Mouse (Mus musculus) forebrain, embryonic 12.5 days (tissue): ENCODE results near the gene Gm49368. TPM values are rescaled to one million over a fixed set of nuclear protein-coding genes. Genes with fewer than 3 reads are reported as not detected.

ENCODE experiments used
- ATAC-seq: fragments of 200-750 bp; cut with Nextera tagmentation; 2 replicates; pipeline ENCODE4 v1.8.0; 2017; ENCODE audit warnings: moderate TSS enrichment; ENCODE audit not compliant: low FRiP score
- H3K27ac ChIP-seq: fragments of 300-500 bp; sonication (generic); 2 replicates; pipeline ENCODE4 v1.5.1; 2016; ENCODE audit warnings: mild to moderate bottlenecking
- H3K27me3 ChIP-seq: fragments of 300-500 bp; sonication (generic); 2 replicates; pipeline ENCODE4 v1.6.1; 2016; ENCODE audit warnings: mild to moderate bottlenecking
- H3K36me3 ChIP-seq: fragments of 300-500 bp; sonication (generic); replicated peaks from 2 replicates; pipeline ENCODE4 v1.6.1; 2016; ENCODE audit warnings: mild to moderate bottlenecking
- H3K4me1 ChIP-seq: fragments of 300-500 bp; sonication (generic); 2 replicates; pipeline ENCODE4 v1.6.1; 2016
- H3K4me2 ChIP-seq: fragments of 300-500 bp; sonication (generic); 2 replicates; pipeline ENCODE4 v1.6.1; 2016; ENCODE audit warnings: mild to moderate bottlenecking, moderate library complexity
- H3K4me3 ChIP-seq: fragments of 300-500 bp; sonication (generic); replicated peaks from 2 replicates; pipeline ENCODE4 v1.5.1; 2016; ENCODE audit warnings: mild to moderate bottlenecking
- H3K9ac ChIP-seq: fragments of 300-500 bp; sonication (generic); 2 replicates; pipeline ENCODE4 v1.6.1; 2016; ENCODE audit warnings: mild to moderate bottlenecking
- H3K9me3 ChIP-seq: fragments of 300-500 bp; sonication (generic); 2 replicates; pipeline ENCODE4 v1.6.1; 2016
- WGBS: fragments of 180-500 bp; shearing (Covaris S2); methylation state at CpG from one replicate; pipeline ENCODE4 v1.1.7; 2016; 5-methylcytosine and 5-hydroxymethylcytosine counted together
- polyA plus RNA-seq: library from polyadenylated mRNA; unstranded; fragments of >200 nt; fragmentation: Nextera tagmentation; extraction: Ambion mirVana; gene quantifications from 2 replicates; pipeline ENCODE4 v1.2.1, GENCODE M21; 2016

Gm49368 gene
- polyA plus RNA-seq, 1 experiment from 2014 or later: not detected

DNA sequence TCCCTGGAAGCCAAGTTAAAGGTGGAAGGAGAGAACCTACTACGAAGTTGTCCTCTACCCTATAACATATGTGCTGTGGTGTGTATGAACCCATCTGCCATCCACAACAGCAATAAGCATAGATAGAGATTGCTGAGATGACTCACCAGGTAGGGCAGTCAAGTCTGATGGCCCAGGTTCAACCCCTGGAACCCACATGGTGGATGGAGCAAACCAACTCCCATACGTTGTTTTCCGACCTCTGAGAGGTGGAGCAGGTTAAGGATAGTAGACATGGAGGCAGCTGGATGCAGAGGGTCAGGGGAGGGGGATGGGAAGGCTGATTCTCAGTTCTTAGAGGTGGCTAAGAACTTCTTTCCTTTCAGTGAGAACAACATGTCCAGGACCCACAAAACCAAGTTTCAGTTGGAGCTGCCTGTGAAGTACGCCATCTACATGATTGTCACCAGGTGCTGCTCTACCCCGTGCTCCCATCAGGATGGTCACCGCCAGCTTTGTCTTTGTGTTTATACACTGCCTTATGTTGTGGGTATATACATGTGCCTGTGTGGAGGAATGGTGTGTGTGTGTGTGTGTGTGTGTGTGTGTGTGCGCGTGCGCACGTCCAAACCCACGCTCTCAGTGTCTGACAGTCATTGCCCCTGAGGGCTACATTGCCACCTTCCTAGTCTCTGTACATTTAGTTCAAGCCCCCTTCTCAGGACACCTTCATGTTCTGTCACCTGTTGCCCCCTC, 52.1 kb downstream of the Gm49368 start:
- H3K4me1 ChIP-seq: no peaks in the 10 kb centered on the region
- ATAC-seq: no peak
- no peak overlapping the region for H3K9ac ChIP-seq
- H3K27ac ChIP-seq: no peak overlapping the region
- H3K4me3 ChIP-seq: no peak overlapping the region
- WGBS: 94% methylated on average over 11 of the region's 11 CpGs
- H3K27me3 ChIP-seq: no peaks in the 10 kb centered on the region
- H3K36me3 ChIP-seq: no peaks in the 10 kb centered on the region
- H3K9me3 ChIP-seq: no peaks in the 10 kb centered on the region
- no peak overlapping the region for H3K4me2 ChIP-seq

DNA sequence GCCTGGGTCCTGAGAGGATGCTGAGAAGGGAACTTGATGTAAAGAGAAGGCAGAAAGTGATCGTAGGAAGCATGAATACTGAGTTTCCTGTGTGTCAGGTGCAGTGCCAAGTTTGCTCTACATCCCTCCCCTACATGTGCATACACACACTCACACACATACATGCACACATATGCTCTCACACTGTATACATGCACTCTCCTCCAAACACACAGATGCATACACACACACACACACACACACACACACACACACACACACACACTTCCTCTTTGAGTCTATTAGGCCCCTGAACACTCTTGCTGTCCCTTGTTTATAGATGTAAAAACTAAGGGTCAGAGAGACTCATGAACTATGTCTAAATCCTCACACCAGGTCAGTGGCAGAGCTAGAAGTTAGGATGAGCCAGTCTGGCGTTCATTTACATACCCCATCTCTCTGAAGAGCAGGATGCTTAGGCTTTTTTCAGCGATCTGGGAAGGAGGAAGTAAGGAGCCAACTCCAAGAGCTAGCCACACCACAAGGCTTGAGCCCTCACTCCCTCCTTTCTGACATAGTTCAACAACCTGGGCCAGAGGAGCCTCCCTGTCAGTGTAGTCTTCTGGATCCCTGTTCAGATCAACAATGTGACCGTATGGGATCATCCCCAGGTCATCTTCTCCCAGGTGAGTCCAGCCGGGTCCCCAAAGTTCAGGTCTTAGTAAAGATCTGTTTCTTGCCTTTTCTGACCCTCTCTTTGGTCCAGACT, 52.9 kb downstream of the Gm49368 start:
- no peaks in the 10 kb centered on the region for H3K4me1 ChIP-seq
- no peak overlapping the region for H3K27ac ChIP-seq
- H3K9me3 ChIP-seq: no peaks in the 10 kb centered on the region
- no peak for ATAC-seq
- no peak overlapping the region for H3K9ac ChIP-seq
- no peak overlapping the region for H3K4me3 ChIP-seq
- H3K4me2 ChIP-seq: no peak overlapping the region
- no peaks in the 10 kb centered on the region for H3K36me3 ChIP-seq
- H3K27me3 ChIP-seq: no peaks in the 10 kb centered on the region
- 76% methylated on average over 5 of the region's 5 CpGs for WGBS

DNA sequence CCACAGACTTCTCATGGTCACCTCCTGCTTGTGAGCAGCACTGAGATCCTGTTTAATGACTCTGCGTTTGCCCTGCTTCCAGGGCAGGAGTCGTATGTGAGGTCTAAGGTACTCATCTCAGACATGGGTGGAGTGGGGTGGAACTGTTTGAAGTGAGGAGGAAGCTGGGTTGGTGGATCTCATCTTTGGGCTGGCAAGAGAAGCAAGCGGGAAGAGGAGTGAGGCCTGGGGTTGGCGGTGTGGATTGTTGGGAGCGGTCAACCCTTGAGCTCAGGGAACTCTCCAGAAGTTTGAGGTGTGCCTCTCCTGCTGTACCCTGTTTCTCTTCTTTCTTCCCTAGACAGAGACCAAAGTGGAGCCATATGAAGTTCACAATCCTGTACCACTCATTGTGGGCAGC, 53.9 kb downstream of the Gm49368 start:
- Histone ChIP-seq H3K4me1 (no peaks in the 10 kb centered on the region), H3K36me3 (no peaks in the 10 kb centered on the region), H3K4me2 (no peak overlapping the region), H3K4me3 (no peak overlapping the region), H3K27ac (no peak overlapping the region), H3K9ac (no peak overlapping the region), H3K9me3 (no peaks in the 10 kb centered on the region), H3K27me3 (no peaks in the 10 kb centered on the region)
- 98% methylated on average over 5 of the region's 5 CpGs for WGBS
- no peak for ATAC-seq

DNA sequence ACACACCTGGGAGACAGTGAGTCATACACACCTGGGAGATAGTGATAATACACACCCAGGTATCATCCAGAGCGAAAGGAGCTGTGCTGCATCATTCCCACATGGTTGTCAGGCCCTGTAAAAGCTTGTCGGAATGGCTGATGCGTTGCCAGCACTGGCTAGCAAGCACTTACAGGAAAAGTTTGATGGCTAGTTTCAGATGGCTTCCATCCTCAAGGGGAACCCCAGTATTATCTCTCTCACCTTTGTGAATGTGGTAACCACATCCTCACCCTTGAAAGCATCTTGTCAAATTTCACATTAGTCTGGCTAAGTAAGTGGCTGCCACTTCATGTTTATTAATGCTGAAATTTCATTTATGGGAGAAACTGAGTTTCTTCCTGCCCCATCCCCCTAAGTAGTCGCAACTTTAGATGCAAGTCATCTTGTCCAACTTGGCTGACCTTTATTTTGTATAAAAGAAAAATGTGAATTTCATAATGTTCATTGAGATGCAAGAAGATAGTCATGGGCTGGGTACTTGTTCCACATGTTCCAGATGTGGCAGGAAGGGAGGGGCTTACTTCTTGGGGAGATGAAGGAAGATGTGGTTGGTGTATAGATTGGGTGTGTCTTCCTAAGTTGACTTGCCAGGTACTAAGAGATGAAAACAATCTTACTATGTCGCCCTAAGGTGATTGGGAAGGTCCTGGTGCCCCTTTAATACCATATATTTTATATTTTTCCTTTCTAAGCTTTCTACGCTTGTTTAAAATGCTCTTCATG, 57.4 kb downstream of the Gm49368 start:
- WGBS: 88% methylated on average over 6 of the region's 6 CpGs
- Histone ChIP-seq H3K9ac (no peak overlapping the region), H3K4me3 (no peak overlapping the region), H3K9me3 (no peaks in the 10 kb centered on the region), H3K4me2 (no peak overlapping the region), H3K27me3 (no peaks in the 10 kb centered on the region), H3K27ac (no peak overlapping the region), H3K4me1 (no peaks in the 10 kb centered on the region), H3K36me3 (no peaks in the 10 kb centered on the region)
- ATAC-seq: no peak

DNA sequence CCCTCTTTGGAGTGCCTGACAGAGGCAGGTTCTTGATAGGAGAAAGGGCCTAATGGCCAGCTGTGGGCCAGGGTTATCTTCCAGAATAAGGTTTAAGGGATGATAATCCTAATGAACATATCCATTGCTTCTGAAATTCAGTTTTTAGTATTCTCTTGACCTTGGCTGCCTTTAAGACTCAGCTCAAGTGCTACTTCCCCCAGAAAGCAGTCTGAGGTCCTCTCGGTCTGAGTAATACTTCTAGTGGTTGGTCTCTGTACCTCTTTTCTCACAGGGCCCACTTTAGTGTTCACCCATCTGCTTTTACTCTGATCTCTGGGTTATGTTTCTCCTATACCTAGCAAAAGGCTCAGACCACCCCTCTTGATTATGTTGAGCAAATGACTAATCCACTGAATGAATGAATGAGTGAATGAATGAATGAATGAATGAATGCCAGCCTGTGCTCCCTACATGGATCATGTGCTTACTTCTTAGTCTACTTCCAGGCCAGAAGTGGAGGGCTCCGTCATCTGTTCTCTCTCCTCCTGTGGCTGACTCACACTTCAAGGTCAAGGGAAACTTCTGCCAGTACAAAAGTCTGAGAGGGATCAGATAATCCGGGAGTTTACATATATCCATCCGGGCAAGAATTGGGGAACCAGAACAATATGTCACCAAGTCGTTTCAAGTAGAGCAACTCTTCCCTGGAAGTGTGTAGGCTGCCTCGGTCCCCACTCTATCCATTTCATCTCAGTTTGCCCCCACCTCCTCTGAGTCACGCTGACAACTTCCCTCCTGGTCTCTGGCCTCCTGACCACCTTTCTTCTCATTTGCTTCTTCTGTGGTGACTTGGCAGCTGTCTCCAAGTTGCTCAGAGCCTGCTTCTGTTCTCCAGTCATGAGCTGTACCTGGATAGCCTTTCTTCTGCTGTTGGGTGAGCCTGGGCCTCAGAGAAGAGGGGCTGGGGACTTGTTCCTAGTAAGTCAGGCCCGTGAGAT, 66.5 kb downstream of the Gm49368 start, which contains the start of gene Itgax:
Gene Itgax (plus strand): TSS at position 807 of the 980 bp plus-strand sequence.
- Histone ChIP-seq H3K4me2 (no peak within 1 kb of the TSS), H3K4me1 (no peaks in the 10 kb centered on the region), H3K4me3 (no peak within 1 kb of the TSS), H3K9ac (no peak within 1 kb of the TSS), H3K27ac (no peak within 1 kb of the TSS), H3K9me3 (no peaks in the 10 kb centered on the region), H3K36me3 (no peaks in the 10 kb centered on the region), H3K27me3 (no peaks in the 10 kb centered on the region)
- no peak for ATAC-seq
- 87% methylated on average over 8 of the region's 8 CpGs for WGBS

DNA sequence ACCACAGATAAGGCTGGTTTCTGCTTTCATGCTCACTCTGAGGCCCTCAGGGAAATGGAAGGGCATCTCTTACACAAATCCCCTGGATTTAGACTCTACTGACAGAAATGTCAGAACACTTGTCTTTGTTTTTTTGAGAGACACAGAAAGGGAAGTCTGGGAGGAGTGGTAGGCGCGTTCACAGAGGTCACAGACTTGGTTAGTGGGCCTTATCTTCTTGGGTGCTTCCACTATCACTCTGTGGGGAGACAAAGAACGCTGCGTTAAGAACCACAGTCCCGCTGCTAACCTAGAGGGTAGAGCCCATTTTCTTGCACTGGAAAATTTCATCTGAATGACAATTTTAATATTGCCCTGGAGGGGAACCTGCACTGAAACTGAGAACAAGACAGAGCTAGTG, 69.7 kb downstream of the Gm49368 start:
- Histone ChIP-seq H3K4me3 (no peak overlapping the region), H3K27me3 (no peaks in the 10 kb centered on the region), H3K9ac (no peak overlapping the region), H3K4me1 (no peaks in the 10 kb centered on the region), H3K27ac (no peak overlapping the region), H3K36me3 (no peaks in the 10 kb centered on the region), H3K9me3 (no peaks in the 10 kb centered on the region), H3K4me2 (no peak overlapping the region)
- no peak for ATAC-seq
- 91% methylated on average over 5 of the region's 5 CpGs for WGBS

DNA sequence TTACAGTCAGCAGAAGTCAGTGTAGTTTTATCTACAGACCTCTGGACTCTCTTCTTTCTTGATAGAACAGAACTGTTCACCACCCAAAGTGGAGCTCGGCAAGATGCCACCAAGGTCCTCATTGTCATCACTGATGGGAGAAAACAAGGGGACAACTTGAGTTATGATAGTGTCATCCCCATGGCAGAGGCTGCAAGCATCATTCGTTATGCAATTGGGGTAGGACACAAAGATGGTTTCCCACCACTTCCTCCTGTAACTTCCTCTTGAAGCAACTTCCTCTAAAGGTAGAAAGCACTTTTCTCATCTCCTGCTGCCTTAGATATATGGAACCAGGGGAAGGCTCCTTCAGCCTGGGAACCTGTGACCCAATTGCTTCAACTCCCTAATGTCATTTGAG, 71.1 kb downstream of the Gm49368 start:
- H3K27me3 ChIP-seq: no peaks in the 10 kb centered on the region
- no peak overlapping the region for H3K4me3 ChIP-seq
- no peaks in the 10 kb centered on the region for H3K9me3 ChIP-seq
- H3K36me3 ChIP-seq: no peaks in the 10 kb centered on the region
- no peaks in the 10 kb centered on the region for H3K4me1 ChIP-seq
- no peak overlapping the region for H3K9ac ChIP-seq
- 90% methylated on average over 2 of the region's 2 CpGs for WGBS
- H3K27ac ChIP-seq: no peak overlapping the region
- ATAC-seq: no peak
- H3K4me2 ChIP-seq: no peak overlapping the region

DNA sequence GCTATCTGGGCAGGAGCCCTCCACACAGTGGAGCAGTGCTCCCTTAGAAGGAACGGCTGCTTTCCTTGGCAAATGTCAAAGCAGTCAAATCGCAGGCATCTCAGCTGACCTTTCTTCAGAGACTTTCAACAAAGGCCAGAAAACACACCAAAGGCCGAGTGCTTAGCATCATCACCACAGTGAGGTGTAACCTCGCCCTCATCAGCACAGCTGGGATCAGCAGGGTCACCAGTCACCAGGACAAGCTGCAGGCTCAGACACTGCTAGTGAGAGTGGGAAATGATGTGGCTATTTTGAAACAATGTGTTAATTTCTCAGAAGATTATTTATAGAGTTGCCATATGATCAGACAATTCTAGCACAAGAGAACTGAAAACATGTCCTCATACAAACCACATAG, 74.4 kb downstream of the Gm49368 start:
- H3K27me3 ChIP-seq: no peaks in the 10 kb centered on the region
- H3K36me3 ChIP-seq: no peaks in the 10 kb centered on the region
- ATAC-seq: no peak
- H3K9ac ChIP-seq: no peak overlapping the region
- H3K27ac ChIP-seq: no peak overlapping the region
- H3K4me1 ChIP-seq: no peaks in the 10 kb centered on the region
- H3K4me2 ChIP-seq: no peak overlapping the region
- no peak overlapping the region for H3K4me3 ChIP-seq
- WGBS: 63% methylated on average over 4 of the region's 4 CpGs
- no peaks in the 10 kb centered on the region for H3K9me3 ChIP-seq

DNA sequence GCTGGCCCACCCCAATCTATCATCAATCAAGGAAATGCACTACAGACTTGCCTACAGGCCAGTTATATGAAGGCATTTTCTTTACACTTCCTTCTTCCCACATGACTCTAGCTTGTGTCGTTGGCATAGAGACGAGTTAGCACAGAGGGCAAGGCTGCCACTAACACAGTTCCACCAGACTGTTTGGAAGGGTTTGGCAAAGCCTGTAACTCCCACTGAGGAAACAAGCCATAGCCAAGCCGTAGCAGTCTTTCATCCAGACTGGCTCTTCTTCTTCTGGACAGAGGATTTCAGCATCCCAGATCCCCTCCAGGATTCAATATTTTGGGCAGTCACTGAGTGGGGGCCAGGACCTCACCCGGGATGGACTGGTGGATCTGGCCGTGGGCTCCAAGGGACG, 77.1 kb downstream of the Gm49368 start:
- no peak overlapping the region for H3K27ac ChIP-seq
- no peaks in the 10 kb centered on the region for H3K36me3 ChIP-seq
- H3K4me3 ChIP-seq: no peak overlapping the region
- WGBS: 94% methylated on average over 6 of the region's 6 CpGs
- ATAC-seq: no peak
- no peak overlapping the region for H3K9ac ChIP-seq
- no peaks in the 10 kb centered on the region for H3K9me3 ChIP-seq
- H3K4me1 ChIP-seq: no peaks in the 10 kb centered on the region
- H3K4me2 ChIP-seq: no peak overlapping the region
- no peaks in the 10 kb centered on the region for H3K27me3 ChIP-seq

DNA sequence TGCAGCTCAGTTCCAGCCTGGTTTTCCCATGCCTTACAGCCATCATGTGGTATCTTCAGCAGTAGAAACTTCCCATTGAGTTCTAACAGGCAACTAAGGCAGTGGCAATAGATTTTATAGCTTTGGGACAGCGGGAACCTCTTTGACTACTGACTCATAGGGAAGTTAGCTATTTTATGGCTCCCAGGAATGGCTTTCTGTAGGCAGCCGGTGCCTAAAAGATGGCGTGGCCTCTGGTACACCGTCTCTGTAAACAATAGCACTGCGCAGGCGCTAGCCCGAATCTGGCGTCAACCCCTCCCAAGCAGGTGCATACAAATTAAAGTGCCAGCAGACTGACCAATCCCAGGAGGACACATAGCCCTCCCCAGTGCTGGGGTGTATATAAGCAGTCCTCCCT, 88.5 kb downstream of the Gm49368 start:
- 90% methylated on average over 8 of the region's 8 CpGs for whole genome bisulfite sequencing
- no peak overlapping the region for H3K4me3 ChIP-seq
- no peaks in the 10 kb centered on the region for H3K36me3 ChIP-seq
- no peaks in the 10 kb centered on the region for H3K9me3 ChIP-seq
- no peak overlapping the region for H3K27ac ChIP-seq
- no peak overlapping the region for H3K9ac ChIP-seq
- H3K4me1 ChIP-seq: no peaks in the 10 kb centered on the region
- no peak for ATAC-seq
- H3K27me3 ChIP-seq: no peaks in the 10 kb centered on the region
- H3K4me2 ChIP-seq: no peak overlapping the region

DNA sequence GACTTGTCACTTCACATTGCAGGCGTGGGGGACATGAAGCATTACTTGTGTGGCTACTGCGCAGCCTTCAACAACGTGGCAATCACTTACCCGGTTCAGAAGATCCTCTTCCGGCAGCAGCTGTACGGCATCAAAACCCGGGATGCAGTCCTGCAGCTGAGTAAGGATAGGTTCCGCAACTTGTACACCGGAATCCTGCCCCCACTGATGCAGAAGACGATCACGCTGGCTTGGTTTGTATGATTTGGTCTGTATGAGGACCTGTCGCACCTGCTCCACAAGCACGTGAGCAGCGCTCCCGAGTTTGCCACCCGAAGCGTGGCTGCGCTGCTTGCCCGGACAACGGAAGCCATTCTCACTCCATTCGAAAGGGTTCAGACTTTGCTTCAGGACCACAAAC, 91.6 kb downstream of the Gm49368 start, which contains the start of gene Itgad:
Gene Itgad (plus strand): TSS at position 301 of the 400 bp plus-strand sequence.
- no peaks in the 10 kb centered on the region for H3K4me1 ChIP-seq
- H3K9ac ChIP-seq: no peak within 1 kb of the TSS
- H3K4me3 ChIP-seq: no peak within 1 kb of the TSS
- no peak within 1 kb of the TSS for H3K27ac ChIP-seq
- no peak within 1 kb of the TSS for H3K4me2 ChIP-seq
- H3K9me3 ChIP-seq: no peaks in the 10 kb centered on the region
- H3K36me3 ChIP-seq: no peaks in the 10 kb centered on the region
- no peaks in the 10 kb centered on the region for H3K27me3 ChIP-seq
- 94% methylated on average over 21 of the region's 21 CpGs for WGBS
- ATAC-seq: no peak
